Mouse (Mus musculus) cerebellum, postnatal 4 days (tissue): ENCODE results near the gene Abcc1.

Experiments used
- DNase-seq, 2 experiments: peaks; one replicate each; pipeline ENCODE4 v3.0.0; 2022; ENCODE audit warnings: low spot score in 2 of 2, mixed read lengths in 1 of 2

The Abcc1 gene

DNA sequence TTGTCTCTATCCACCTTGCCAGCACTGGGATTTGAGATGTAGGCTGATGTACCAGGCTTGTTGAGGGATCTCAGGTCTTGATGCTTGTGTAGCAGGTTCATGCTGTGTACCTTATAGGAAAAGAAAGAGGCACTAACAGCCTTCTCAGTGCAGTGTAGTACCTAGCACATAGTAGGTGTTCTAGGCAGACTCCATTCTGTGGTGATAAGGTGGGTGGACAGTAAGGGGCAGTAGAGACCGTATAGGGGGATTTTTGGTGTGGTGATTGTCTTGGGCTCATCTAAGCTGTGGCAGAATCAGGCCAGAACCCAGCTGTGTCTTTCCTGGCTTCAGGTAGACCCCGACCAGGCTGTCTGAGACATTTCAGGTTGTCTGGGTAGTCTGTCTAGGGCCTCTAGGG, 15.0 kb downstream of the Abcc1 start:
- DNase-seq: no peak

DNA sequence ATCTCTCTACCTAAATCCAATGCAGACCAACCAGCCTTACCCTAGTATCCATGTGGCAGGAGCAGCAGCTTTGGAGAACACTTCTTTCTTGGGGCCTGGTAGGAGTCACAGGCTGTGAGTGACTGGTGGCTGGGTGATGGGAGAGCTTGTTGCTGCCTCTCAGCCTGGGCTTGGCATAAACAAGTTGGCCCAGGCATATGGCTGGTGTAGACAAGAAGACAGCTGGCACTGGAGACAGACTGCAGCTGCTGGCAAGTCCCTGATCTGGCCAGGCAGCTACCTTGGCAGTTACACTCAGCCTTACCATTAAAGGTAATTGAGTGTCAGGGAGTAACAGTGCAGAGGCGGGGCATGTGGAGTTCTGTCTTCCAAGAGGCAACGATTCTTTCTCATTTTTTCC, 16.0 kb downstream of the Abcc1 start:
- DNase-seq: peak in 1 of 2 experiments; percentile 37

DNA sequence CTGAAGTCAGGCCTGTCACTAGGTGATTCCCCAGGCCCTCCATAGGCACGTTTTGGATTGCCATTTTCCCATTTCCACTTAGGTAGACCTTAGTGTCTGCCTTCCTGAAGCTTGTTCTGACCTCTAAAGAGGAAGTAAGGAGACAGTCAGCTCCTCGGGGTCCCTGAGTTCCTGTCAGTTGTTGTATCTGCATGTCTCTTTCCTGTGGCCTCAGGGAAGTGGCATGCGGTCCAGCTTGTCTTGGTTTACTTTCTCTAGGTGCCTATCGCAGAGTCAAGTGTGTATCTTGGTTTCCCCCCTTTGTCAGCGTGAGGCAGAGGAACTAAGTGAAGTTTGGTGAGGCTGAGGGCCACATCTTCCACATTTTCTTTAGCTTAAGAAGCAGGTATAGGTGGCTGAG, 17.3 kb downstream of the Abcc1 start:
- no peak for DNase-seq

DNA sequence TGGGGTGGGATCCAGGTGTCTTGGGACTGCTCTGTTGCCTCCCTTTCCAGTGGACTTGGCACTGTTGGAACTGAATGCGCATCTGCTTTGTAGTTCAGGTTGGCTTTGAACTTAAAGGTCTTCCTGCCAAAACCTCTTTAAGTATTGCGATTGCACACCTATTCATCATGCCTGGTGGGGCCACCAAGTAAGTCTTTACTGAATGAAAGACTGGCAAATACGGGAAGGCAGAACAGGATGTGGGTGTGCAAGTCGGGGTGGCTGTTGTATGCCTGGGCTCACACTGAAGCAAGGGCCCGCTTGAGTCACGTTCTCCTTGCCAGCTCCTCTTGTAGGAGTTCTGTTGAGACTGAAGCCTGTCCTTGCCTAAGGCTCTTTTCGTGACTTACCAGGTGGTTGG, 18.5 kb downstream of the Abcc1 start:
- DNase-seq: no peak

DNA sequence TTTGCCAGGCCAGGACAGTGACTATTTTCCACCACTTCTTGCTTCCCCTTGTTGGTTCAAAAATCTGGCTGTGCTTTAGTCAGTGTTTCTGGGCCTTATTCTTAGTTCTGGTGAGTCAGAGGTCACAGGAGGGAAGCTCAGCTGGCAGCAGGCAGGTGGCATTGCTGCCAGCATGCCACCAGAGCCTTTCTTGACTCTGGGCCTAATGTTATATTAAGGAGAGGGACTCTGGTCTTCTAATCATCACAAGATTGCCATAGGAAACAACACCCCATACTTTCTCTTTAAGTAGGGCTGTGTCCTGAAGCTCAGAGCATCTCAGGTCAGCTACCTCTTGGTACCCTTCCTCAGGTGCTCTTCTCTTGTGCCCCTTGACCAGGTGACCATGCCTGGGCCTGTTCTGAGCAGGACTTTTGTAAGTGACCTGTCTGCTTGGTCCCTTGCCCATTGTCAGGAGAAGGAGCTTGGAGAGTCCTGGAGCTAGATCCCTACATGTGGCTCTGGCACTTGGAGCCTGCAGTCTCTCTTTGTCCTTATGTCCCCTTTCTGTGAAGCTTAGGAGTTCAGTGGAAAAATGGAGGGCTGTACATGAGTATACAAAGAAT, 19.8 kb downstream of the Abcc1 start:
- no peak for DNase-seq

DNA sequence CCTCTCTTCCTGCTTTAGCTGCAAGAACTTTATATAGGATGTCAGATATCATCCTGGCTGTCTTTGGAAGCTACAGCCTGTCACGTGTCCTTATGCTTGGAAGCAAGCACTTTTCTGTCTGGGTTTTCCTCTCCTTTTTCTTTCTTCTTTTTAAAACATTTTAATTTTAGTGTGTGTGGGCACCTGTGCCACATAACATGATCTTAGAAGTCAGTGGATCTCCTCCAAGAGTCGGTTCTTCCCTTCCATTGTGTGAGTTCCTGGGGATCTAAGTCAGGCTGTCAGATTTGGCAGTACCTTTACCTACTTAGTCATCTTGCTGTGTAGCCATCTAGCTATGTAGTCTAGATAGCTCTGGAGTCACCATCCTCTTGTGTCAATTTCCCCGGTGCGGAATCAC, 37.9 kb downstream of the Abcc1 start:
- DNase-seq: no peak

DNA sequence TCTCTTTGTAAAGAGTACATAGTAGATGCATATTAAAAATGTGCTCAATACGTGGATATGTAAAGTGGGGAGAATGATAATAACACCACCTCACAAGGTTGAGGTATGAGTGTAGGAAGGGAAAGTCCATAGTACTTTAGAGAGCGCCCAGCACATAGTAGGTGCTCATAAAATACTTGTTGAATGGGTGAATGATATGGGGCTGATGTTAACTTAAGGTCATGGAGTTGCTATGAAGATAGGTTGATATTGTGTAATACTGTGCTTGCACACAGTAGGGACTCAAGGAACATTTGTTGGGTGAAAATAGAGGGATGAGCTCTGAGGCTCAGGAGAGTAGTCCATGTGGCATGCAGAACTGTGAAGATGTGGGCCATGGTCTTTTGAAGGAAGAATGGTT, 42.1 kb downstream of the Abcc1 start:
- DNase-seq: no peak

DNA sequence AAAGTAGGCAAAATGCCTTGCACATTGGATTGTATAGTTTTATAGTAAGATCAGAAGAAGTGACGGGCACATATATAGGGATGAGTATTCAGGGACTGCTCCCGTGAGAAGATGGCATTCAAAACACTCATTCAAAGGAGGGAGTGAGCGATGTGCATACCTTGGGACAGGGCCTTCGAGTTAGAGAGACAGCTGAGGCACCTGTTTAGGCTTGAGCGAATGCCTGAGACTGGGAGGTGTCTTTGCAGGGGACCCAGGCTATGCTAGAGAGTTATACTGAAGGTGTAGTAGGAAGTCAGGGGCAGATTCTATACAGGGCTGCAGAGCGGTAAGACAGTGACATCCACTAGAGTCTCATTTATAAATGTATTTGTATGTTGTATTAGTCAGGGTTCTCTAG, 44.3 kb downstream of the Abcc1 start:
- DNase-seq: no peak

DNA sequence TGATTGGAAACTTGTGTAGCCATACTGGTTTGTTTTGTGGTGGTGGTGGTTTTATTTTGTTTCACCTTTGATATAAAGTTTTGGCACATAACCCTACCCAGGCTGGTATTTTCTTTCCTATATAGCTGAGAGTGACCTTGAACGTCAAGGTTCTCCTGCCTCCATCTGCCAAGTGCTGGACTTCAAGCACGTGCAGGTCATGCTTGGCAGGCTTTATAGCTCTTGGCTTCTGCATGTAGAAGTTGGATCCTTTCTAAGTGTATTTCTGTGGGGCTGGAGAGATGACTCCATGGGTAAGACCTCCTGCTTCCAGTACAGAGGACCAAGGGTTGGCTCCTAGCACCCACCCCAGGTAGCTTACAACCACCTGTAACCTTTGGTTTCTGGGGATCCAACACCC, 47.8 kb downstream of the Abcc1 start:
- DNase-seq: no peak

DNA sequence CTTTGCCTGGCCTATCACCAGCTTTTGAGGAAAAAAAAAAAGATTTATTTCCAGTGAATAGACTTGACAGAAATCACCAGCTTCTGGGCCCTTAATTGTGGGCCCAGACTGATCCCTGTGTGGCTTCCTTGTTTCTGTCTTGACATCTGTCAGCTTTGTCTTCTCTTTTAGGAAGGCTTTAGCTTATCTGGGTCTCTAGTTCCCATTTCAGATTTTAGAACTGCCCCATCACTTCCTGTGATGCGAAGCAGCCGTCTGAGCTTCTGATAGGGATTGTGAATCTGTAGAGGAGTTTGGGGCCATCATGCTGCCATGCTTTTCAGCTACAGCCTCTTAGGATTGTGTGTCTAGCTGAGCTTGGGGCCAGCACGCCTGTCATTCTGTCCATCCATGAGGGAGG, 48.4 kb downstream of the Abcc1 start:
- no peak for DNase-seq

DNA sequence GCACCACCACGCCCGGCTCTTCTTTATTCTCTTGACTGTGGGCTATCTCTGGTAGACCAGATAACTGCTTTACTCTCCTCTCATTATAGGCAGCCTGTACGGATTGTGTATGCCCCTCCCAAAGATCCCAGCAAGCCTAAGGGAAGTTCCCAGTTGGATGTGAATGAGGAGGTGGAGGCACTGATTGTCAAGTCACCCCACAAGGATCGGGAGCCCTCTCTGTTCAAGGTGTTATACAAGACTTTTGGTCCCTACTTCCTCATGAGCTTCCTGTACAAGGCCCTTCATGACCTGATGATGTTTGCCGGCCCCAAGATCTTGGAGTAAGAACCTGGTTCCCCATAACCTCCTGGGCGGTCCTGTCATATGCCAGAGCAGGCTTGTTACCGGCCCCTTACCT, 49.3 kb downstream of the Abcc1 start:
- no peak for DNase-seq

DNA sequence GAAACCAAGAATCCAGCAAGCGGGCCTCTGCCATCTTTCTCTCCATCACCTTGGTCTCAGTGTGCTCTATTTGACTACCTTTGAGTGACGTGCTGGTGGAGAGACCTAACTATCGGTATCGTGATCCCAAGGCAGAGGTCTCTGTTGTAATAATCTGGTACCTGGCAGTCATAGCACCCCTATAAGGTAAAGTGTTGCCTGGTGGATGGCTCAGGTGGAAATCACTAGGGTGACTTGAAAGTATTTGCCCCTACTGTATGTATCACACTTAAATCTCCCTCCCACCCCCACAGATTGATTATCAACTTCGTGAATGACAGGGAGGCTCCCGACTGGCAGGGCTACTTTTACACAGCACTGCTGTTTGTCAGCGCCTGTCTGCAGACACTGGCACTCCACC, 49.8 kb downstream of the Abcc1 start:
- no peak for DNase-seq

DNA sequence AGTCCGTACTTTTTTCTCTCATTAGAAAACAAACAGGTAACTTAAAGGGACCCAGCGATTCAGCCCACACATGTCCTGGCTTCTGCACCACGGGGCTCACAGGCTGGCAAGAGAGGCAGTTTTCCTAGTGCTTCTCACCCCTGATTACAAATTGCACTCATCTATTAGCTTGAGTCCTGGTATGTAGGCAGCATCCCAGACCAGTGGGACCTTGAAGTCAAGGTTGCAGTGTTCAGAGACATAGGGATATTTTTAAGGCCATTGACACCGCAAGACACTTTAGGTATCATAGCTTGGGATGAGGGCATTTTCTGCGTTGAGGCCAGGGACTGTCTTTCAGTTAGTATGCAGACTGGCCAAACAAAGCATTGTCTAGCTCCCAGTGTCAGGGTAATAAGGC, 51.2 kb downstream of the Abcc1 start:
- no peak for DNase-seq

DNA sequence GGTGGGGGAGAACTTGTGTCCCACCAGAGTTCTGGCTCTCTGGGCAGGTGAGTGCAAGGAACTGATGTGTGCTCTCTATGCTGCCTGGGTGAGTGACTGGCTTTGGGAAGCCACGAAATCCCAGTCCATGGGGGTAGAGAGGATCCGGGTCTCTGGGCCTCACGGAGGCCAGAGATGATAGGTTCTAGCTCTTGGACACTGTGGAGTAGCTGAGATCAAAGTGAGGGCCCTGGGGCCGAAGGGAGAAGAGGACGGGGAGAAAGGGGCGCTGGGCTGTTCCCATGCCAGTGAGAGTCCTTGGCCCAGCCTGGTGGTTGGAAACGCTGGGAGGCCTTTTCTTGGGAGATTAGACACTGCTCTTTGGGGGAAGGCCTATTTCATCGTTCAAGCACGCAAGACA, 53.8 kb downstream of the Abcc1 start:
- no peak for DNase-seq

DNA sequence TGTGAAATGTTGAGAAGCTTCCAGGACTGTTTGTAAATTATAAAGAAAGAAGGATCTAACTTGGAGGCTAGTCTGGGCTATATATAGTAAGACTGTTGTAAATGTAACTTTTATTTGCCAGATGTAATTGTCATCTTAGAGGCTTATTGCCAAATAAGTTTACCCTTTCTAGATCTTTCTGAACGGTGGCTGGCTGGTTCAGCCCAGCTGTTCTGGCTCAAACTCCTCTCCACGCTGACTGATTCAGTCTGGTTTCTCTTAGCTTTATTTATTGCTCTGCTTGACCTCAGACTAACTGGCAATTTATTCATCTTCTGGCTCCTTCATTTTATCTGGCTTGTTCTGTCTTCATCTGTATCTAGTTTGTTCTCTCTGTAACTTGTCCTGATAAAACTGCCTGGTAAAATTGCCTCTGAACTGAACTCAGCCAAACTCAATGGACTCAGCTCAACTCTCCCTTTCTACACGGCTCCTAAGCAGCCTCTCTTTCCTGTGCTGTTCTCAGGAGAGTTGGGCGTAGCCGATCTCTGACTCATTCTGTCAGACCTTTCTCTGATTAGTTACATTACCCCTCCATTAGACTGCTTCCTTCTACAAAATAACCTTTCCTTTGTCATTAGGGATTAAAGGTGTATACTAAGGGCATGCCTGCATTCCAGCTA, 55.7 kb downstream of the Abcc1 start:
- no peak for DNase-seq

DNA sequence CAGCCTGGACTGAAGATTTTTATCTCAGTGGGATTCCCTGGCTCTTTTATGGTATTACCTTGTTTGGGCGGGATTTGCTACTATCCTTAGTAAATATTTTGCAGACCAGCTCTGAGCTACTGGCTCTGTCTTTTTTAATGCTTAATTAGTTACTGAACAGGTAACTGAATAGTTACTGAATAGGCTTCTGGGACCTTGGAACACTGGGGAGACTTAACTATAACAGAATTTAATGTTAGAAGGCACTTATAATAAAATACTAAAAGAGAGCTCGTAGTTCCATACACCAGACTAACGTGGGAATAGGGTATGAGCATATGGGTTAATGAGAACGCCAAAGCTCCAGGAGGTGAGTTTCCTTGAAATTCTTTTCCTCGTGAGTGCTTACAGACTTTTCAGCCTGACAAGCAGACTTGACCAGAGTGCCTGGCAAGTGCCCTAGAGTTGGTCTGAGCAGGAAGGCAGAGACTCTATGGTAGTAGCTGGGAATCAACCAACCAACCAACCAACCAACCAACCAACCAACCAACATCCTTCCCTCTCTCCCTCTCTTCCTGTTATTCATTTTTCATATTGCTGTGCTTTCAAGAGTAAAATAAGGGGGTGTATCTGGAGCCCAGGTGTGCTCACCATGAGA, 59.3 kb downstream of the Abcc1 start:
- no peak for DNase-seq

DNA sequence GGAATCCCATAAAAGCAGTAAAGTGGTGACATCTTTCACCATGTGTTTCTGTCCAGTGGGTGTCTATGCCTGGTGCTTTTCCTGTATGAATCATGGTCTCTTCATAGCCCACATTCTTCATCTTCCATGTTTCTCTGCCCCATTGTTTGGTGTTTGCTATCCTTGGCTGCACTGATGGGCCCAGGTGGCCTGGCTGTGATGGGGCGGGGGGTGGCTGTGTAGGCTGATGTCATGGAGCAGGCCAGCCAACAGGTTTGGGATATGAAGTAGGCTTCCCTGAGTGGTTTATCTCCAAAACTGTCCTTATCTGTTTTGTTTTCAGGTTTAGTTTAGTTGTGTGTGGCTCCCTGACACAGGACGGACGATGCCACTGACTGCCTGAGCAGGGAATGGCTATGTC, 60.7 kb downstream of the Abcc1 start:
- DNase-seq: no peak

DNA sequence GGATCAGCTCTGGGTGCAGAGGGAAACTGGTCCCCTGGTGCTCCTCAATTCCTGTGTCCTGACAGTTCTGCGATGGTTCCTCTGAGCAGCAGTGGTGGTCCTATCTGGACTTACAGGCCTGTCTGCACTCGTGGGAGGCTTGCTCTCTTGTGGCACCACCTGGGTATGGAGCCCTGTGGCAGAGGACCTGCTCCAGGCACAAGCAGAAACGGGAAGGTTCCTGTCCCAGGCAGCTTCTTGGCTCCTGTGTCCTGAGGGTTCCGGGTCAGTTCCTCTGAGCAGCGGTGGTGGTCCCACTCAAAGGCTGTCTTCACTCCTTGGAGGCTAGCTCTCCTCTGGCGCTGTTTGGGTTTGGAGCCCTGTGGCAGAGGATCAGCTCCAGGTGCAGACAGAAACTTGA, 68.0 kb downstream of the Abcc1 start:
- DNase-seq: no peak

DNA sequence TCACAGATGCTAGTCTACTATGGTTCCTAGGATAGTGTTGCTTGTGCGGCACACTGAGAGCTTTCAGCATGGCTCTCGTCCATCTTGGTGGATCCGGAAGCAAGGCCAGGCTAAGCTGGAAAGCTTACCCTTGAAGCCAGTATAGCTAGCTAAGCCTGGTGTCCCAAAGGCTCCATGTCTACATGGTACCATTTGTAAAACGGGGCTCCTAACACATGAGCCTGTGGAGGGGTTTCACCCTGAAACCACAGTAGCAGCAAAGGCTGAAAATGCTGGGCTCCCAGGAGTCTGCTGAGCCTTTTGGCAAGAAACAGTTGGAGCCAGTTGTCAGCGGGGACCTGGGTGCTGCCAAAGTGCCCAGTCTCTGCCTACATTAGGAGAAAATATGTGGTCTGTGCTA, 71.6 kb downstream of the Abcc1 start:
- no peak for DNase-seq

DNA sequence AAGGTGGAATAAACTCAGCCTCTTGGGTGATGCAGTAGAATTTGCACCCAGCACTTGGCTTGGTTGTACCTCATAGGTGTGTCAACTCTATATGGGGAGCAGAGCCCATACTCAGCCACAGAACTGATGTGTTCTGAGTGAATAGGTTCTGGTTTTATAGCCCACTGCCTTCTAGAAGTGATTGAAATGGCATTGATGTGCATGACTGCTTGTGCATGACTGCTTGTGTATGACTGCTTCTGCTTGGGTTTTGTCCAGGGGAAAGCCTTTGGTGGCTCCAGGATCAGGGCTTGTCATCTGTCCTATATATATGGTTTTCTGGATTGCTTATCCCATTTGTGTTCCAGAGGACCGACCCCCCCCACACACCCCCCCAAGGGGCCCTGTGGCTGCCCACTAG, 74.2 kb downstream of the Abcc1 start:
- no peak for DNase-seq

DNA sequence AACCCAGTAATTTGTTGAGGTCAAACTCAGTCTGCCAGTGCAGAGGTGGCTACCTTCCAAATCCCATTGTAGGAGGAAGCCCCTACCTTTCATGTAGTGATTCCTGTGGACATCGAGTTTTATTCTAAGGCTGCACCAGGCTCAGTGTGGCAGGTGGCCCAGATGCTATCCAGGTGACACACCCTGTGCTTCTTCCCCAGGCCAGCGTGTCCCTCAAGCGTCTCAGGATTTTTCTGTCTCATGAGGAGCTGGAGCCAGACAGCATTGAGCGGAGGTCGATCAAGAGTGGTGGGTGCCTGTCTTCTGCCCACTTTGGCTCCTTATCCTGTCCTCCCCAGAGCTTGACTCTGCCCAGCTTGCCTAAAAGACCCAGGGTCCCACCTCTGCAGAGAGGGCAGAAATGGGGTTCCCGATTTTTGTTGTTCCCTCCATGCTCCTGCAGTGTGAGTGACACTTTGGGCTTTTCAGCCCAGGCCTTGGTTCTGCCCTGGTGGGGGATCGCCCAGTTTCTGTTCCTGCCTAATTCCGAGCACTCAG, 76.2 kb downstream of the Abcc1 start:
- DNase-seq: no peak

DNA sequence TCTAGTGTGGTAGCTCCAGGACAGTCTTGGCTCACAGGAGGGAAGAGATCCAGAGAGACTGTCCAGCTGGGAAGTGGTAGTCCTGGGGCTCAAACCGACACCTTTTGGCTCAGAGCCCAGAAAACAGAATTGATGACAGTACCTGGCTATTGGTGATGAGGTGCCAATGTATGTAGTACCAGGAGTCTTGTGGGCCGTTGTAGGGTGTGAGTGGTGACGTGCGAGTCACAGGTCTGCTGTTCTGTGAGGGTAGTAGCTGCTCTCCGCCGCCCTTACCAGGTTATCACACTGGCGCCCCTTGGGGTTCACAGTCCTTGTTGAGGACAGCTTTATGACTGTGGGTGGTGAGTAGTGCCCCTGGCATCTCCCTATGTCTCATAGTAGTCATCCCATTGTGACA, 77.2 kb downstream of the Abcc1 start:
- DNase-seq: no peak

DNA sequence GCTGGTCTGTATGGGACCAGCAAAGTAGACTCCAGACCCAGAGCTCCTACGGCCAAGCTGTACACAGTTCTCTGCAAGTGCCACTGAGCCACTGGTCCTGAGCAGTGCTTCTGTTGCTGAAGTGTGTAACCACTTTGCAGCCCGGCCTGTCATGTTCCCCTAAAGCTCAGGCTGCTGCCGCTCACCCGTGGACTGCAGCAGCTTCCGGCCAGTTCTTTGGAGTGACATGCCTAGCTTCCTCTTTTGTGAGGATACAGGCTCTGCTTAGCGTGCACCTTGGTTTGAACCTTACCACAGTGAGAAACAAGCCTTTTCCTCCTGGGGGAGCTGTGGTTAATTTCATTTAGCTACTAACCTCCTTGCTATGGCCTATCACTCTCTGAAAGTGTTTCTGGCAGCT, 77.7 kb downstream of the Abcc1 start:
- no peak for DNase-seq
